Mouse (Mus musculus): ENCODE results near the gene M1ap. TPM values are rescaled to one million over a fixed set of nuclear protein-coding genes. Genes with fewer than 3 reads are reported as not detected.
A peak's percentile ranks its signal among the peaks of the same experiment; 100 is the strongest.

The M1ap gene
- polyA plus RNA-seq, 1 experiment from 2014 or later = 0.34 TPM

- DNase-seq (ENCODE audit: low spot score) = no peak
- 44% methylated on average over 6 of the region's 6 CpGs for WGBS
- Histone ChIP-seq H3K4me3 (no peak overlapping the region), H3K27ac (no peak overlapping the region), H3K4me1 (no peaks in the 10 kb centered on the region), H3K9me3 (peaks cover 2% of the 10 kb centered on the region; the same call in 1 of the 2 replicates), H3K36me3 (no peaks in the 10 kb centered on the region), H3K27me3 (ENCODE audit: insufficient read depth, poor library complexity, severe bottlenecking) (peaks cover 19% of the 10 kb centered on the region)
These were observed 952 bp upstream of the M1ap start for GRCm38 (mm10) chr6:82945750-82946149.

- WGBS = 60% methylated on average over 4 of the region's 4 CpGs
- DNase-seq (ENCODE audit: low spot score) = no peak
These were observed 10.0 kb downstream of the M1ap start for GRCm38 (mm10) chr6:82956553-82957251.

GRCm38 (mm10) chr6:82961664-82962063 lies 15.0 kb downstream of the M1ap start:
- H3K36me3 ChIP-seq = no peaks in the 10 kb centered on the region
- DNase-seq (ENCODE audit: low spot score) = no peak
- 74% methylated on average over 1 of the region's 1 CpGs for WGBS
- 0 out of 2 replicates have a peak, but pooled peaks cover 4% of the 10 kb centered on the region for H3K27me3 ChIP-seq (ENCODE audit: insufficient read depth, poor library complexity, severe bottlenecking)
- no peak overlapping the region for H3K27ac ChIP-seq
- no peak overlapping the region for H3K4me3 ChIP-seq
- H3K9me3 ChIP-seq = no peaks in the 10 kb centered on the region
- no peaks in the 10 kb centered on the region for H3K4me1 ChIP-seq

More at GRCm38 (mm10) chr6:82956553-82957251, 10.0 kb downstream of the M1ap start:
- Histone ChIP-seq H3K27me3 (ENCODE audit: insufficient read depth, poor library complexity, severe bottlenecking) (no peaks in the 10 kb centered on the region), H3K9me3 (no peaks in the 10 kb centered on the region), H3K4me1 (no peaks in the 10 kb centered on the region), H3K27ac (no peak overlapping the region), H3K4me3 (no peak overlapping the region), H3K36me3 (no peaks in the 10 kb centered on the region)

GRCm38 (mm10) chr6:82969249-82970084 lies 22.8 kb downstream of the M1ap start:
- Histone ChIP-seq H3K27me3 (ENCODE audit: insufficient read depth, poor library complexity, severe bottlenecking) (peaks cover 10% of the 10 kb centered on the region), H3K36me3 (no peaks in the 10 kb centered on the region), H3K9me3 (no peaks in the 10 kb centered on the region), H3K27ac (no peak overlapping the region), H3K4me3 (no peak overlapping the region), H3K4me1 (no peaks in the 10 kb centered on the region)
- 72% methylated on average over 6 of the region's 6 CpGs for WGBS
- no peak for DNase-seq (ENCODE audit: low spot score)

GRCm38 (mm10) chr6:82971031-82971430 lies 24.3 kb downstream of the M1ap start:
- no peaks in the 10 kb centered on the region for H3K9me3 ChIP-seq
- no peak overlapping the region for H3K27ac ChIP-seq
- peaks cover 8% of the 10 kb centered on the region for H3K27me3 ChIP-seq (ENCODE audit: insufficient read depth, poor library complexity, severe bottlenecking)
- H3K4me3 ChIP-seq = no peak overlapping the region
- WGBS = 14% methylated on average over 5 of the region's 5 CpGs
- DNase-seq (ENCODE audit: low spot score) = no peak
- no peaks in the 10 kb centered on the region for H3K4me1 ChIP-seq
- no peaks in the 10 kb centered on the region for H3K36me3 ChIP-seq

- no peaks in the 10 kb centered on the region for H3K36me3 ChIP-seq
- no peak overlapping the region for H3K27ac ChIP-seq
- no peaks in the 10 kb centered on the region for H3K4me1 ChIP-seq
- WGBS = 38% methylated on average over 9 of the region's 9 CpGs
- no peak for DNase-seq (ENCODE audit: low spot score)
- peaks cover 8% of the 10 kb centered on the region; the same call in 1 of the 2 replicates for H3K27me3 ChIP-seq (ENCODE audit: insufficient read depth, poor library complexity, severe bottlenecking)
- H3K4me3 ChIP-seq = no peak overlapping the region
- no peaks in the 10 kb centered on the region for H3K9me3 ChIP-seq
These were observed 40.8 kb downstream of the M1ap start for GRCm38 (mm10) chr6:82987411-82987971.

- no peaks in the 10 kb centered on the region for H3K9me3 ChIP-seq
- no peak for DNase-seq (ENCODE audit: low spot score)
- H3K27ac ChIP-seq = no peak overlapping the region
- no peaks in the 10 kb centered on the region for H3K36me3 ChIP-seq
- peaks cover 14% of the 10 kb centered on the region for H3K4me1 ChIP-seq
- peaks cover 4% of the 10 kb centered on the region; the same call in 1 of the 2 replicates for H3K27me3 ChIP-seq (ENCODE audit: insufficient read depth, poor library complexity, severe bottlenecking)
- H3K4me3 ChIP-seq = no peak overlapping the region
- 27% methylated on average over 1 of the region's 1 CpGs for WGBS
These were observed 47.0 kb downstream of the M1ap start for GRCm38 (mm10) chr6:82993696-82994095.

- Histone ChIP-seq H3K27ac (no peak overlapping the region), H3K9me3 (no peaks in the 10 kb centered on the region), H3K4me1 (peaks cover 14% of the 10 kb centered on the region), H3K27me3 (ENCODE audit: insufficient read depth, poor library complexity, severe bottlenecking) (peaks cover 4% of the 10 kb centered on the region; the same call in 1 of the 2 replicates), H3K36me3 (no peaks in the 10 kb centered on the region), H3K4me3 (no peak overlapping the region)
- WGBS = 69% methylated on average over 7 of the region's 7 CpGs
- no peak for DNase-seq (ENCODE audit: low spot score)
These were observed 47.7 kb downstream of the M1ap start for GRCm38 (mm10) chr6:82994372-82994771.

GRCm38 (mm10) chr6:82996740-82997315 lies 50.1 kb downstream of the M1ap start:
- Histone ChIP-seq H3K27ac (peak overlapping the region; percentile 73), H3K4me1 (peaks cover 14% of the 10 kb centered on the region), H3K4me3 (peak overlapping the region; percentile 29), H3K9me3 (no peaks in the 10 kb centered on the region), H3K27me3 (ENCODE audit: insufficient read depth, poor library complexity, severe bottlenecking) (peaks cover 4% of the 10 kb centered on the region; the same call in 1 of the 2 replicates), H3K36me3 (no peaks in the 10 kb centered on the region)
- 13% methylated on average over 11 of the region's 11 CpGs for WGBS
- peak; percentile 97 for DNase-seq (ENCODE audit: low spot score)

GRCm38 (mm10) chr6:82997511-82998102 lies 50.9 kb downstream of the M1ap start:
- WGBS = 49% methylated on average over 7 of the region's 7 CpGs
- Histone ChIP-seq H3K36me3 (no peaks in the 10 kb centered on the region), H3K4me1 (peaks cover 14% of the 10 kb centered on the region), H3K4me3 (no peak overlapping the region), H3K9me3 (no peaks in the 10 kb centered on the region), H3K27ac (peak overlapping the region; percentile 73), H3K27me3 (ENCODE audit: insufficient read depth, poor library complexity, severe bottlenecking) (peaks cover 4% of the 10 kb centered on the region; the same call in 1 of the 2 replicates)
- peak; percentile 63 for DNase-seq (ENCODE audit: low spot score)

GRCm38 (mm10) chr6:82998326-82998725 lies 51.6 kb downstream of the M1ap start:
- no peaks in the 10 kb centered on the region for H3K9me3 ChIP-seq
- DNase-seq (ENCODE audit: low spot score) = no peak
- no peak overlapping the region for H3K4me3 ChIP-seq
- 71% methylated on average over 4 of the region's 4 CpGs for WGBS
- H3K4me1 ChIP-seq = peaks cover 14% of the 10 kb centered on the region
- H3K27me3 ChIP-seq (ENCODE audit: insufficient read depth, poor library complexity, severe bottlenecking) = peaks cover 4% of the 10 kb centered on the region; the same call in 1 of the 2 replicates
- H3K27ac ChIP-seq = peak overlapping the region; percentile 73; the same call in 1 of the 2 replicates
- no peaks in the 10 kb centered on the region for H3K36me3 ChIP-seq

- no peak overlapping the region for H3K4me3 ChIP-seq
- no peaks in the 10 kb centered on the region for H3K36me3 ChIP-seq
- peaks cover 27% of the 10 kb centered on the region for H3K4me1 ChIP-seq
- H3K9me3 ChIP-seq = no peaks in the 10 kb centered on the region
- 53% methylated on average over 8 of the region's 8 CpGs for WGBS
- no peak for DNase-seq (ENCODE audit: low spot score)
- no peak overlapping the region for H3K27ac ChIP-seq
- peaks cover 4% of the 10 kb centered on the region; the same call in 1 of the 2 replicates for H3K27me3 ChIP-seq (ENCODE audit: insufficient read depth, poor library complexity, severe bottlenecking)
These were observed 53.3 kb downstream of the M1ap start for GRCm38 (mm10) chr6:82999986-83000385.
